Mouse (Mus musculus) CD4-positive, CD25-positive, alpha-beta regulatory T cell, adult 2 months (primary cell): ENCODE data around the gene Lmo1.
A peak's percentile ranks its signal among the peaks of the same experiment; 100 is the strongest.

Source experiments
- DNase-seq: peaks from one replicate; pipeline ENCODE4 v3.0.0-alpha.2; 2012; ENCODE audit warnings: low read depth, low spot score

Lmo1 gene

GRCm38 (mm10) chr7:109174949-109175669, at the start of gene Lmo1:
Lmo1 (minus strand) TSS chr7:109175207.
- DNase-seq = no peak

- no peak for DNase-seq
Observed at GRCm38 (mm10) chr7:109221716-109222110, 46.7 kb upstream of the Lmo1 start.

GRCm38 (mm10) chr7:109220766-109221715, 46.0 kb upstream of the Lmo1 start:
- no peak for DNase-seq

GRCm38 (mm10) chr7:109220026-109220425, 45.0 kb upstream of the Lmo1 start:
- no peak for DNase-seq

GRCm38 (mm10) chr7:109218977-109219271, 43.9 kb upstream of the Lmo1 start:
- no peak for DNase-seq

- DNase-seq = peak; percentile 48
Observed at GRCm38 (mm10) chr7:109218130-109218976, 43.3 kb upstream of the Lmo1 start.

- no peak for DNase-seq
Observed at GRCm38 (mm10) chr7:109209804-109210203, 34.8 kb upstream of the Lmo1 start.

GRCm38 (mm10) chr7:109207811-109208210, 32.8 kb upstream of the Lmo1 start:
- DNase-seq = no peak

- DNase-seq = no peak
Observed at GRCm38 (mm10) chr7:109206358-109206757, 31.4 kb upstream of the Lmo1 start.

GRCm38 (mm10) chr7:109203140-109203539, 28.1 kb upstream of the Lmo1 start:
- DNase-seq = no peak

- DNase-seq = no peak
Observed at GRCm38 (mm10) chr7:109200559-109200958, 25.6 kb upstream of the Lmo1 start.

- DNase-seq = no peak
Observed at GRCm38 (mm10) chr7:109197161-109197650, 22.2 kb upstream of the Lmo1 start.

- DNase-seq = no peak
Observed at GRCm38 (mm10) chr7:109196399-109197082, 21.5 kb upstream of the Lmo1 start.

GRCm38 (mm10) chr7:109195982-109196381, 21.0 kb upstream of the Lmo1 start:
- DNase-seq = no peak

- no peak for DNase-seq
Observed at GRCm38 (mm10) chr7:109194850-109195249, 19.8 kb upstream of the Lmo1 start.

- no peak for DNase-seq
Observed at GRCm38 (mm10) chr7:109187244-109188035, 12.4 kb upstream of the Lmo1 start.

- no peak for DNase-seq
Observed at GRCm38 (mm10) chr7:109185975-109186374, 11.0 kb upstream of the Lmo1 start.

- DNase-seq = no peak
Observed at GRCm38 (mm10) chr7:109185564-109185963, 10.6 kb upstream of the Lmo1 start.

- no peak for DNase-seq
Observed at GRCm38 (mm10) chr7:109176688-109177087, 1.7 kb upstream of the Lmo1 start.
